Mouse (Mus musculus) thymus, adult 2 months (tissue): ENCODE data around the gene Cacnb2.

Source experiments
- CTCF ChIP-seq: fragments of 200-500 bp; IDR thresholded peaks from 2 replicates; pipeline ENCODE4 v1.5.1; 2012; ENCODE audit warnings: mild to moderate bottlenecking, control low read depth, low read length, moderate library complexity, borderline replicate concordance; ENCODE audit not compliant: control insufficient read depth, poor library complexity, insufficient read depth; ENCODE audit errors: extremely low read depth
- POLR2A ChIP-seq: fragments of 200-500 bp; IDR thresholded peaks from 2 replicates; pipeline ENCODE4 v1.6.1; 2012; ENCODE audit warnings: mild to moderate bottlenecking, low read length, control low read depth, moderate library complexity; ENCODE audit not compliant: control insufficient read depth, poor library complexity, insufficient read depth; ENCODE audit errors: extremely low read depth

- TF ChIP-seq CTCF (no peak), POLR2A (no peak)
Observed at GRCm38 (mm10) chr2:14604791-14605190, 1.9 kb downstream of the Cacnb2 start.
